Mouse (Mus musculus): ENCODE measurements at regions not wholly inside any gene's neighbourhood (a gene's known extent, or its start where the extent isn't known, plus 50 kb on each side); places are given as distances from the start of the nearest gene placed in this dataset.

GRCm38 (mm10) chr9:78941648-78942047, 326.3 kb downstream of the Cd109 start:
- no peak for TF ChIP-seq CHD2 (IDR thresholded peaks at IDR 0.05; ENCODE audit: low read length)
- TF ChIP-seq JUND (conservative IDR thresholded peaks at IDR 0.05; ENCODE audit: low read depth, low read length): no peak
- TF ChIP-seq KAT2A (IDR thresholded peaks at IDR 0.05; ENCODE audit: insufficient replicate concordance, low read length): no peak
- no peak for TF ChIP-seq TCF12 (IDR thresholded peaks at IDR 0.05; ENCODE audit: low read depth, low read length)
- TF ChIP-seq CTCF (conservative IDR thresholded peaks at IDR 0.05 in 1 of 2, IDR thresholded peaks at IDR 0.05 in 1 of 2; ENCODE audit: low read depth in 2 of 2, low read length in 2 of 2): no peak
- TF ChIP-seq USF2 (conservative IDR thresholded peaks at IDR 0.05; ENCODE audit: low read depth, low read length): no peak
- TF ChIP-seq POLR2A (IDR thresholded peaks at IDR 0.05; ENCODE audit: low read depth, low read length): no peak
- TF ChIP-seq SMC3 (IDR thresholded peaks at IDR 0.05; ENCODE audit: low read depth, low read length): no peak
- TF ChIP-seq POLR2AphosphoS2 (IDR thresholded peaks at IDR 0.05; ENCODE audit: low read depth, low read length): no peak
- no peak for TF ChIP-seq E2F4 (IDR thresholded peaks at IDR 0.05; ENCODE audit: insufficient replicate concordance, low read depth, low read length)
- TF ChIP-seq BHLHE40 (IDR thresholded peaks at IDR 0.05; ENCODE audit: low read depth, low read length): no peak
- TF ChIP-seq EP300 (IDR thresholded peaks at IDR 0.05; ENCODE audit: low read length): no peak
- no peak for TF ChIP-seq NRF1 (IDR thresholded peaks at IDR 0.05; ENCODE audit: low read depth, low read length)
